Mouse (Mus musculus) heart, adult 18-20 months (tissue): ENCODE data around the gene Rhbdf1. TPM values are rescaled to one million over a fixed set of nuclear protein-coding genes. Genes with fewer than 3 reads are reported as not detected.

Experiments
- DNase-seq, 2 experiments: peaks; one replicate each; pipeline ENCODE4 v3.0.0; 2021 to 2022; ENCODE audit warnings: mixed read lengths in 1 of 2
- long read RNA-seq, 2 experiments: library from polyadenylated mRNA; stranded (forward); transcript quantifications; one replicate each; pipeline ENCODE4 v2.0.0; 2021
- total RNA-seq, 2 experiments: library from RNA; stranded (reverse); gene quantifications; 2 replicates each; pipeline ENCODE4 v1.2.3; 2021

Rhbdf1 gene
- 10 to 100 TPM; 19.2 to 19.3 TPM for total RNA-seq
- long read RNA-seq, experiment 1, transcript Rhbdf1-201 (18 exons, 2,946 nt), result major isoform, 5 of 19 reads
- long read RNA-seq, experiment 1, partial matches to known transcripts, result 2 of 19 reads
- long read RNA-seq, experiment 1, other reads (novel, unspliced or antisense), result 12 of 19 reads
- long read RNA-seq, experiment 2, transcript Rhbdf1-201 (18 exons, 2,946 nt), result major isoform, 5 of 8 reads
- long read RNA-seq, experiment 2, partial matches to known transcripts, result 1 of 8 reads
- long read RNA-seq, experiment 2, other reads (novel, unspliced or antisense), result 2 of 8 reads

DNA sequence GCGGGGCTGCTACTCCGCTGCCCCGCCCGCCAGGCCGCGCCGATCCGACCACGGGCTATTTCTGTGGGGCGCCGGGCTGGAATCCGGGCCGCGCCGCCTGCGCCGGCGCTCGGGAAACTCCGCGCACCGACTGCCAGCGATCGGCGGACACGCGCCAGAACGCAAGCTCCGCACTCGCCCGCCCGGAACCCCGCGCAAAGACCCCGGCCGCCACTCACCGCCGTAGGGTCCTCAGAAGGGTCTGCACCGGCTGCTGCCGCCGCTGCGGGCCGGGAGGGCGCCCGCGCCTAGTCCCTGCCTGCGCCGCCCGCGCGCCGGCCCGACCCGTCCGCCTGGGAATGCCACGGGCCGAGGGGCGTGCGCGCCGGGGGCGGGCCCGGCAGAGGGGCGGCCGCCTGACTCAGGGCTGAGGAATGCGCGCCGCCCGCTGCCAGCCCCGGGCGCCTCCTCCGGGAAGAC is at the start of gene Rhbdf1:
Gene Rhbdf1 (minus strand): TSS at position 350 of the 459 bp plus-strand sequence.
- peak; percentile 78 to 83 for DNase-seq

- no peak for DNase-seq
These were observed 49.1 kb upstream of the Rhbdf1 start for GRCm38 (mm10) chr11:32271178-32271577.

DNA sequence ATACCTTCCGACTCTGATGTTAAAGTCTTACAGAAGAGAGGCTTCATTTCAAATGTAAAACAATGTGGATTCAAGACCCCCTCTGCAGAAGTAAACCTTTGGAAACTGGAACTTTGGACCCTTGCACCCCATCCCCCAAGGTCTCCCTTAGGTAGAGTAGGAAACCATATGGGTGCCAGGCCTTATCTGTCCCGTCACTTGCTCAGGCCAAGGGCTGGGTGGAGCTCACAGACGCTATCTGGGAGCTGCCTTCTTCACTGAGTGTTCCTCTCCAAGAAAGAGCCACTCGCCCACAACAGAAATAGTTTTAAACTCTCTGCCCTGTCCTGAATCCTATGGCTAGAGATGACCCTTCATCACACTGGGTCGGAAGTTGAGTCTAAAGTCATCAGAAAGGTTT is 46.9 kb upstream of the Rhbdf1 start:
- no peak for DNase-seq

DNA sequence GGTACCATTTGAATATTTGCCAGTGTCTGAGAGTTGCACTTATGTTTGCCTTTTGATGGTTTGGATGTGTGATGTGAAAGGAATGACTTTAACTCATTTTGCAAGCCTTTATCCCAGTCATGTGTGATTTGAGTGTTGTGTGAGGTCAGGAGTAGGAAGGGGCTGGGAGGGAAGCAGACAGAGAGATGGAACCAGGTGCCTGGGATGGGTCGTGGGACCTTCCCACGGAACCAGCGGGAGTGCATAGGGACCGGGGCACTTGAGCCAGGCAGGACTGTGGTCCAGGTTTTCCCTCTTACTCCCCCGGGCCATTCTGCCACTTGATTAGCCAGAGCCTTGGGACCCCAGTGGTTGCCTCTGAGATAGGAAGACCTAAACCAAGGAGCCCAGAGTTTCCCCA is 45.9 kb upstream of the Rhbdf1 start:
- DNase-seq, result no peak

GRCm38 (mm10) chr11:32267188-32267884 is 45.2 kb upstream of the Rhbdf1 start, which contains the start of gene Nprl3:
Gene Nprl3 (minus strand): TSS chr11:32267707.
- DNase-seq, result peak; percentile 96 to 97

DNA sequence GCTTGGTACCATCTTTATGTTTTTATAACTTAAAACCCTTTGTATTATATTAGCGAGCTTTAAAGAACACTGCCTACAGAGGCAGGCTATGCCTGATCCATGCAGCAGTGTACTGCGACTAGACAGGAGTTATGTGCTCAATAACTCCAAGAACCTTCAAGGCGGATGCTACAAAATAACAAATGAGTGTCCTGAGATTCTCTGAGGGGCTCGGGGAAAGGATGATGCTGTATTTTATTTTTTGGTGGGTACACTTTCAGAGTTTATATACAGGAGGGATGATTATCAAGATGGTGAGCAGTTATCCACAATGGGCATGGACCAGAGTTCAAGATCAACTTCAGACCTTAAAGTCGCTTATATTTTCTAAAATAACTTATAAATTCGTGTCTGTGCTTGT is 44.7 kb upstream of the Rhbdf1 start:
- DNase-seq, result no peak

GRCm38 (mm10) chr11:32266194-32266593 is 44.1 kb upstream of the Rhbdf1 start:
- no peak for DNase-seq

GRCm38 (mm10) chr11:32265117-32265738 is 43.1 kb upstream of the Rhbdf1 start:
- no peak for DNase-seq

DNA sequence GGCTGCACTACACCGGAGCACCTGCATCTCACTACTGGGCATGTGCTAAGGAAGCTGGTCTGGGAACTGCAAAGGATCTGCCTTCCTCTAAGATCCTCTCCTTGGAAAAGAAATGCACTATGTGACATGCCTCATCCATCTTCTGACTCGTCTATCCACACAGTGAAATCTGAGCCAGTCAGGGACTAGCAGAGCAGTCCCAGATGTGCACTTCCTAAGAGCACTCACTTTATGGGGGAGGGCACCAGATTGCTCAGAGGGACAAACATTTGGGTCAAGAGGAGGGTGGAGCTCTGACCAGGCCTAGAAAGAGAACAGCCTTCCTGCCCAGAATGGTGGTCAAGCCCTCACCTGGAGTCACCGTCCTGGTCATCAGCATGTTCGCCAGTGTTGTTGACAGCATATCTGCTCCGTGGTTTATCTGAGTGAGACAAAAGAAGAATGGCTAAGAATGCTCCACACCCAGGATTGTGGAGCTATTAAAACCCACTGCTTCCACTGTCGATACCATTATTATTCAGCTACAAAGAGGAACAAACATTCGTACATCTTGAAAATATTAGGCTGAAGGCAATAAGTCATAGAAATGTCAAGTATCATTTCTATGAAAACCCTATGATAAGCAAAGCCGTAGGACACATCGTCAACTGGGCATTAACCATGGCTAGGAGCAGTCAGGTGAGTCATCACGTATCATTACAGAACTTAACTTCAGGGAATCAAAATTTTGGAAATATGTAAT is 40.7 kb upstream of the Rhbdf1 start:
- no peak for DNase-seq

GRCm38 (mm10) chr11:32256566-32256965 is 34.5 kb upstream of the Rhbdf1 start:
- DNase-seq, result no peak

DNA sequence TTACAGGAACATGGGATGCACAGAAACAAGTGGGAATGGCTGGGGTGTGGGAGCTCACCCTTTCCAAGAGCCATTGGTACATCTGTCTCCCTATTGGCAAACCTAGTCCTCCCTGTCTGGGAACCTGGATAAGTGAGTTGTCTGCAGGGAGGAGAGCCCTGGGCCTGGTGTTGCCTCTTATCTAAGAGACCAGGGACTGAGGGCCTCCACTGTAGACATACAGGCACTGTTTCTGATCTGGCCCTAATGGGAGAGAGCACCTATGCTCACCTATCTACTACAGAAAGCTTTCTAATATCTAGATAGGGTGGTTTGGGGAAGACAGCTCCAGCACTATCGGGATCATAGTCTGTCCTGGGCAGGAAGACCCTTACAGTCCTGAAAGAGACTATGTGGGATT is 34.0 kb upstream of the Rhbdf1 start:
- DNase-seq, result no peak

- DNase-seq, result no peak
These were observed 31.0 kb upstream of the Rhbdf1 start for GRCm38 (mm10) chr11:32253121-32253520.

DNA sequence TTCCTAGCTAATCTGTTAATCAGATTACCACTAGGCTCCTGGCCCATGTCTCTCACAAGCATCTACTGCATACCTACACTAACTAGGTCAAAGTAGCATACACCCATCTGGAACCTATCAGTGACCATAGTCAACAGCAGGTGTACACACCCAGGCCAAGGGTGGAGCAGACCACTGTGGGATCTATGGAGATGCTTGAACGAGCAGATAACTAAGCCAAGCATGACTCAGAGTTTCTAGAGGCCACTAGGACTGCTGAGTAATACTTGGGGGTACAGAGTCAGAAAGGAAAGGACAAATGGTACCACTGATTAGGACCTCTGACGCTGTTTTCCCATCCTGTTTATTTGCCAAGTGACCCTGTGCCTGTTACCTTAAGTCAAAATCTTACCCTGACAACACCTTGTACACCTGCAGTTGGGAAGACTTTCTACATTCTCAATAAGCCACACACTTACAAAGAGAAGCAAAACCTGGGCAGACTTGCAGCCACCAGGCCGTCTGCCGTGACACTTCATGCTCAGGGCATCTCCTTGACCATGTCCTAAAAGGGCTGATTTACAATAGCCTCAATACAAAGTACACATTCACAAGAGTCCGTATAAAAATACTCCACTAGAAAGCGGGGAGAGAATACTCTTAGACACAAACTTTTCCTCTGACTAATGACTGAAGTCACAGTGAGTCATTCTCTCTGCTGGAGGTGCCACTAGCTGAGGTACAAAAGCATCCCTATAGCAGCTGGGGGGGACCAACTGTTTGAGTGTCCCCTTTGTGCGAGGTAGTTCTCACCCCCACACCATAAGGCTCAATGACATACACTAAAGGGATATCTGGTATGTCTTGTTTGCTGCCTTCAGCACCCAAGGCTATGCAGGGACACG is 29.0 kb upstream of the Rhbdf1 start:
- no peak for DNase-seq

- no peak for DNase-seq
These were observed 26.2 kb upstream of the Rhbdf1 start for GRCm38 (mm10) chr11:32248350-32248749.

DNA sequence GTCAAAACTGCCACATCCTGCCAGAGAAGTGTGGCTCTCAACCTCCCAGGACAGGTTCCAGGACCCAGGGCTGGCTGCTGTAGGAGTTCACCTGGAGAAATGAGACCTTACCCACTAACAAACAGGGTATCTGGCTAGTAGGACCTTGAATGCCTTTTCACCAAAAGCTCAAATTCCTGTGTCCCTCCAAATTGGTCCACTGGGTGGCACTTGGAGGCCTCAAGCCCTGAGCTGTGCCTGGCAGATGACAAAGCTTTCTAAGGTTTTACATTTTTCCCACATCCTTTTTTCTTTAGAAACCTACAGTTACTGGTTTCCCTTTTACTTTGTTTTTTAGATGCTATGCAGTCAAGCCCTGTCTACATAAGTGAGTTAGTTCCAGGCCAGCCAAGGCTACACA is 25.0 kb upstream of the Rhbdf1 start:
- DNase-seq, result no peak

DNA sequence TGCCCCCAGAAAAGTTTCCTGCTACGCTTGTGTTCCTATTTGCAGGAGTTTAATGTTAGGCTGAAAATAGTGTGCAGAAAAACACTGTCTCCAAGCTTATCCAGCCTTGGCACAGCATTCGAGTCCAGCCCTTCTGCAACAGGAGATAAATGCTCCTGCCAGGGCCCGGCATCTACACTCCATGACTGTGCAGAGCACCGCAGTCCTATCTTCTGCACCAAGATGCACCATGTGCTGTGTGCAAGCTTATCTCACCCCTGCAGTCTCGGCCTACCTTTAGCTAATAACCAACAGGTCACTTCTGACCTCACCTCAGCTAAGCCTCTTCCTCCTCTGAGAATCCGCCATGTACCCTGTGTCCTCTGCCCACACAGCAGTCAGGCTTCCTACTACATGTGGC is 23.5 kb upstream of the Rhbdf1 start:
- no peak for DNase-seq

GRCm38 (mm10) chr11:32244617-32245016 is 22.5 kb upstream of the Rhbdf1 start:
- no peak for DNase-seq

DNA sequence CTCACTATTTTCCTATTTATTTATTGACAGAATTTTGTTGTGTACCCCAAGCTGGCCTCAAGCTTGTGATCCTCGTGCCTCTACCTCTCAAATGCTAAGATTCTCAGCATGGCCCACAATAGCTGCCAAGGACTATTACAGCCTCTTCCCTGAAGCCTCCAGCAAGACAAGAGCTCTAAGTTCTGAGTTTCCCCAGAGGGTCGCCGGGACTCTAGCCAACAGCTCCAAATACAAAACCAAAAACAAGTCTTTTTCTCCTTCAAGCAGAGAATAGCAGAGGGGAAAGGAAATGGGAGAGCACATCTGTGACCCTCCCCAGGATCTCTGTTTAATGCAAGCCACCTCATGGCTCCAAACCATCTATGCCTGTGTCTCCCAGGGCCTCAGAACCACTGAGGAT is 22.0 kb upstream of the Rhbdf1 start:
- peak; percentile 56 for DNase-seq

DNA sequence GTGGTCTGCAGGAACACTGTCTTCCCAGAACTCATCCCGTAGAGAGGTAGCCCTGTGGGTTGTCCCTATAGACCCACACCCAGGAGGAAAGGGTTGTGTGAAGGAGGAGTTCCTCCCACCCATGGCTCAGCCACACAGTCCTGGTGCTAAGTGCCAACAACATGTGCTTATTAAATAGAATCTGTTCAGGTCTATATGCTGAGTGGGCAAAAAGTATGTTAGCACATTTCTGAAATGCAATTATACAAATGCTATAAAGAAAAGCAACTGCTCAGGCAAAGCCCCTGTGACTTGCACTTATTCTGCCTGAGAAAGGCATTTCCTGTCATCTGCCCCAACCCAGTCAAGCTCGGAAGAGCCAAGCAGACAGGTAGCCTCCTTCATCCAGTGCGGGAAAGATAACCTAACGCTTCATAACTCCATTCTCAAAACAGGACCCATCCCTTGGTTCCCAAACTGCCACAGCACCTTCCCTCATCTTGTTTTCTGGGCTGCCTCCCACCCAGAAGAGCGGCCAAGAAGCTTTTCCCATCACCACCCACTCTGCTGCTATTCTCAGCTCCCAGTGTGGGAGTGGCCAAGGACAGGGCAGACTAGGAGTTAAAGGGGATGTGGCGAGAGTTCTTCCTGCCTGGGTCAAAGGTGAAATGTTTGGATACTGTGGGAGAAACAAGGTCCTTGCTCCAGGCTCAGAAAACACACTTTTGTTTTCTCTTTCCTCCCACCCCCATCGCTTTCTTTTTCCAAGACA is 21.3 kb upstream of the Rhbdf1 start:
- DNase-seq, result peak; percentile 19 to 48

- DNase-seq, result no peak
These were observed 20.1 kb upstream of the Rhbdf1 start for GRCm38 (mm10) chr11:32242209-32242608.

DNA sequence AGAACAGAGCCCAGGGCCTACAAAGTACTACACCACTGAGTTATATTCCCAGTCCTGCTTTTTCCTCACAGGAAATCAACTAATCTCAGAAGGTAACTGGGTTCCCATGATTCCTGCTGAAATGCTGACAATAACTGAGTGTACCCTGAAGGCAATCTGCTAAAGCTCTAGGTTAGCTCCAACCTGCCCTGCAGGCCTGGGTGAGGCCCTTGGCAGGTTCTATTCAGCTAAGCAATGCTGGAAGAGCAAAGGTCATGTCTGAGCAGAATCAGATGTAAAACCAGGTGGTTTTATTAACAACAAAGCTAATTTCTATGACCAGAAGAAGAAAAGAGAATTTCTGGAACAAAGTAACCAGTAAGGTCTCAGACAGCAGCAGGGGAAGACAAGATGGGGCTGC is 19.3 kb upstream of the Rhbdf1 start:
- DNase-seq, result no peak
